Mouse (Mus musculus) ovary, postnatal 10 days (tissue): ENCODE measurements around the gene Cnksr1.
A peak's percentile ranks its signal among the peaks of the same experiment; 100 is the strongest.

Source experiments
- DNase-seq: peaks from one replicate; pipeline ENCODE4 v3.0.0; 2022; ENCODE audit warnings: low spot score

Gene Cnksr1

GRCm38 (mm10) chr4:134252911-134253721 lies 14.9 kb upstream of the Cnksr1 start:
- DNase-seq: no peak

- DNase-seq: no peak
These were observed 14.1 kb upstream of the Cnksr1 start for GRCm38 (mm10) chr4:134252131-134252910.

- no peak for DNase-seq
These were observed 13.3 kb upstream of the Cnksr1 start for GRCm38 (mm10) chr4:134251241-134252130.

DNA sequence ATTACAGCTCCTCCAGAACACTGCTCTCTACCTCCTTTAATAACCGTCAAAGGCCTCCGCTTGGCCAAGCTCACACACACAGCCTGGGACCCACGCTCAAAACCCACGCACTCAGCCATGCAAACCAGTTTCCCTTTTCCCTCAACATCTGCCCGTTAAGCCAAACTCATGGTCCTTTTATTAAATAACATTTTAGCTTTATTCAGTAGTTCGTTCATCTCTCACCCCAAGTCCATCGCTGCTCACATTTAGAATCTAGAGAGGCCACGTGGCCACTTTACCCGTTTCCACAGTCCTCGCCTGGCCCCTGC lies 12.7 kb upstream of the Cnksr1 start:
- no peak for DNase-seq

- DNase-seq: no peak
These were observed 12.1 kb upstream of the Cnksr1 start for GRCm38 (mm10) chr4:134250116-134250929.

DNA sequence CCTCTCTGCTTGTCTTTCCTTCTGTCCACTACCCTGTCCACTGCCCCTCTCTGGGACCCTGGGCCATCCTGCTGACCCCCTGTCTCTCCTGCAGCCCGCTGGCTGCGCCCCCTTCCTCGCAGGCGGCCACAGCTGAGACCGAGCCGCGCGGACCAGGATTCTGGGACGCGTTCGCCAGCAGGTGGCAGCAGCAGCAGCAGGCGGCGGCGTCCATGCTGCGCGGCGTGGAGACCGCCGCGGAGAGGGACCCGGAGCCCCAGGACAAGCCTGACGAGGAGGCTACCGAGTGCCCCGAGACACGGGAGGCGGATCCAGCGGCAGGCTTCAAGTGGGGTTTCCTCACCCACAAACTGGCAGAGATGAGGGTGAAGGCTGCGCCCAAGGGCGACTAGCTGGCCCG lies 11.5 kb upstream of the Cnksr1 start:
- peak; percentile 57 for DNase-seq

DNA sequence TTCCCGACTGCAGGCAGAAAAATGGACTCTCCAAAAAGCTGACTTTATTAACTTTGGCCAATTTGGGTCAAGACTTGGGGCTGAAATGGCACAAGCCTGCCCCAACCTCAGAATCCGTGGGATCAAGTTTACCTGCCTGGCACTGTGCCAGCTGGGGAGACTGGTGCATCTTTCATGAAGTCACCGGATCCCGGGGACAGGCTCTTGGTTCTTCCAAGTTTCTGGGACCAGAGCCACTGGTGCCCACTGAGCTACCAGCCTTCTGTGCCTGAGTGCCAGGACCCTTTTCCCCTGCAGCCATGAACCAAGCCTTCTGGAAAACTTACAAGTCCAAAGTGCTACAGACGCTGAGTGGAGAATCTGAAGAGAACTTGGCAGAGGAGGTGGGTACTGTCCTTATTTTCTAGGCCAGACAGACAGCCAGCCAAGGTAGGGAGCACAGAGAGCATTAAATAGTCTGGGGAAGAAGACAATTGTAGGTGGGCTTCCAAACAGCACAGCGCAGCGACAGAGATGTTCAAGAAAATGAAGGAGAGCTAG lies 8.6 kb upstream of the Cnksr1 start, which contains the start of gene Gm30191:
Gm30191 (plus strand) TSS at position 217 of the 540 bp plus-strand sequence.
- DNase-seq: no peak

- no peak for DNase-seq
These were observed 8.1 kb upstream of the Cnksr1 start for GRCm38 (mm10) chr4:134246256-134246655.

DNA sequence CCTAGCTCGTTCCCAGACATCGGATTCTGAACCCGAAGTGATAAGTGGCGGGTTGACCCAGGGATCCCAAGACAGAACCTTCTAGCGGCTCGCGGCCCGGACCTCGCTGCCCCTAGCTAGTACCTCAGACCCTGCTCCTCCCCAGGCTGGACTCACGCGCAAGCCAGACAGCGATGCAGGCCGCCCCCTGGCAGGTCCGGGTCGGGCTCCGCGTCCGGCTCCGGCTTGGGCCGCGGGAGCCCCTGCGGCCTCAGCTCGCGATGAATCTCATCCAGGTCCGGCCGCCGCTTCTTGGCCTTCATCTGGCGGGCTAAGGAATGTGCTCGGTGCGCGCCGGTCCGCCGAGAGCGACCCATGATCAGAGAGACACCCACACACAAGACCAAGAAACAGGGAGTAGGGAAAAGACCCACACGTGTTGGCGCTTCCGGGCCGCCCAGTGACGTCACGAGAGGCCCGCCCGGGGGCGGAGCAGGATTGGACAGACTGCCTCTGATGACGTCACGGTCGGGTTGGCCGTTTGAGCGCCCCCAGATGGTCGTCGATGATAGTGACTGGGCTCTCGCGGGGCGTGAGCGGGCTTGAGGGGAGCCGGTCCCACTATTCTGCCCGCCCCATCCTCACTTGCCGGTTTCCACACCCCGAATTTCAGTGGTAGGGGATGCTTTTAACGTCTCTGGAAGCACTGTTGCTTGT lies 7.1 kb upstream of the Cnksr1 start, which contains the start of gene Zfp593:
Zfp593 (minus strand) TSS at position 445 of the 696 bp plus-strand sequence.
- DNase-seq: peak; percentile 85

DNA sequence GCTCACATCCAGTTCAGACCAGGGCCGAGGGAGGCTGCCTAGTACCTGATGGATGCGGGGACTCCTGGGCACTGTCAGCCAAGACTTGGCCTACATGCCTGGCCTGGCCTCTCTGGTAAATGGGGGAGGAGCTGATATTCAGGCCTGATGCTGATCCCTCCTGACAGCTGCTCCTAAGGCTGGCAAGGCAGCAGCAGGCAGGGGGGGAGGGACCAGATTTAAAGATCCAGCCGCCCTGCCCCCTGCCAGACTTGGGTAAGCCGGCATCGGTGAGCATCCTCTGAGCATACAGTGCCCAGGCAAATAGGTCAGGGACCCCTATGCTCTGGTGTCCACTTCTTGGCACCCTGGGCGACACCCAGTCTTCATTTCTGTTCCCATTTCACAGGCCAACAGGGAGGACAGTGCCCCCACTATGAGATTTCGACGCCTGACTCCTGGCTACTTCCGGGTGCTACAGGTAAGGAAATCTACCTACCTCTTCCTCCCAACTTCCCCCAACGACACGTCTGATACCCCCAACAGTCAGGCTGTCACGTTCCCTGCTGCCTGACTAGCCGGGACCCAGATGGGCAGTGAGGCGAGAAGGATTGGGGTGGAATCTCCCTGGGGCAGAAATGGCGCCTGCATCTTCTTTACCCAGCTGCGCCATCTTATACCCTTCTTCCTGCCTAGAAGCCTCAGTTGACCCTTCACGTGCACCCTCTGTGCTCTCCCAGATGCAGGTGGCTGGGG lies 5.5 kb upstream of the Cnksr1 start, which contains the start of gene E130218I03Rik:
E130218I03Rik (plus strand) TSS at position 147 of the 735 bp plus-strand sequence.
- no peak for DNase-seq

GRCm38 (mm10) chr4:134238686-134239085 lies 487 bp upstream of the Cnksr1 start:
- DNase-seq: no peak

DNA sequence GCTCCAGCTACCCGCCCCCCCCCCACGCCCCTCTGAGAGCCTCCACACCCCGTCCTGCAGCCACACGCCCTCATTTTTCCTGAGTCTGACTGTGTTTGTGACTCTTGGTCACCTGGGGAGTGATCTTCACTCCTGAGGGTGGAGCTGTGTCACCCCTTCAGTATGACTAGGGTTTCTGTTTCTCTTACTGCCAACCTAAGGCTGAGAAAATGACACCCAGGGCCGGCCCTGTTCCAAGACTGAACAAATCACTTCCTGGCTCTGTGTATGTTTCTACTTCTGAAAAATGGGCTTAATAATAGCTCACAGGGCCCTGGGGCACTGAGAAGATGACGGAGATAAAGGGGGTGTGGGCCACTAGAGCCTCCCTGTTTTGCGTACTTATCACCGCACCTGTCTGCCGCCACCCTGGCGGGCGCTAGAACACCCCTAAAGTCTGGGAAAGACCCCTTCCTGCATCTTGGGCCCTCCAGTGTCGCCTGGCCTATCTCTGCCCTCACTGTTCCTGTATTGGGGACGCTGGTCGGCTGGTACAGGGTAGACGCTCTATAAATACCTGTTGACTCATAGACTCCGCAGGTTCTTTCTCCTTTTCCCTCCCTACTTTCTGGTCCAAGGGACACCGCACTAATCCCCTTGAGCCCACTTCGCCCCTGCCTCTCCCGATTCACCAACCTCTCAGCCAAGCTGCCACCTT lies 469 bp downstream of the Cnksr1 start:
- no peak for DNase-seq

GRCm38 (mm10) chr4:134234876-134235275 lies 3.3 kb downstream of the Cnksr1 start:
- no peak for DNase-seq

GRCm38 (mm10) chr4:134230431-134230830 lies 7.8 kb downstream of the Cnksr1 start:
- DNase-seq: no peak

GRCm38 (mm10) chr4:134227194-134227593 lies 11.0 kb downstream of the Cnksr1 start, which contains the start of gene Catsper4:
Gene Catsper4 (minus strand): TSS chr4:134227383.
- DNase-seq: no peak

DNA sequence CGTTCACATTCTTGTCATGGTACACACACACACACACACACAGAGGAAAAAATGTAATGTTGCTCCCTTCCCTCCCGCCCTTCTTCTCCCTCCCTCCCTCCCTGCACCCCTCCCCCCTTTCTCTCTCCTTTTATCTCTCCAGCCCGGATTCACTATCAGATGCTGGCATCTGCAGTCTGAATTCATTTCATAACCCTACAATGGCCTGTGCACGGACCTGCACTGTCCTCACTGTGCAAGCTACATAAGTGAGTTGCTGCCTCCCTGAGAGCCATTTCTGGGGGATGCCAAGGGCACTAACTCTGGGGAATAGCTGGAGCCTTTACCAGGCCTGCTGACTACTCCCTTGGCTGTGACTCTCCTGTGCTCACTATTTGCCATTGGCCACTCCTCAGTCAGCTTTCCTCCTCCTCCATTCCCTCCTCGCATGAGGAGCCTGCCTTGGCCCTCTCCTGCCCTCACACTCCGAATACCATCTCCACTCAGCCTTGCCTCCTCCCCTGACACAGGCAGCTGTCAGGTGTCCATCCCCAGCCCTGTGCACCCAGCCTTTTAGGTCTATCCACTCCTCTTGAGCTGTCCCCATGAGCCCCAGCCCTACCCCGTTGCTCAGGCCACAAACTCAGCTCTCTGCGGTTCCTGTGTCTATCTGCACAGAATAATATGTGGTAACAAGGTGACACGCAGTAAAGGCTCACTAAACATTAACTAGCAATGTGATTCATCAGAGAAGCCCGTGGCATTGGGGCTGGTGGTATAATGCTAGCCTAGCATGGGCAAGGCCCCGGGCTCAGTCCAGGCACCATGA lies 15.2 kb downstream of the Cnksr1 start:
- DNase-seq: no peak

GRCm38 (mm10) chr4:134206488-134207053 lies 31.6 kb downstream of the Cnksr1 start:
- DNase-seq: no peak
